Mouse (Mus musculus): ENCODE data around the gene Acot8. TPM values are rescaled to one million over a fixed set of nuclear protein-coding genes. Genes with fewer than 3 reads are reported as not detected.

The Acot8 gene
- total RNA-seq (2021): 10 to 100 TPM; 10.4 to 13.0 TPM

DNA sequence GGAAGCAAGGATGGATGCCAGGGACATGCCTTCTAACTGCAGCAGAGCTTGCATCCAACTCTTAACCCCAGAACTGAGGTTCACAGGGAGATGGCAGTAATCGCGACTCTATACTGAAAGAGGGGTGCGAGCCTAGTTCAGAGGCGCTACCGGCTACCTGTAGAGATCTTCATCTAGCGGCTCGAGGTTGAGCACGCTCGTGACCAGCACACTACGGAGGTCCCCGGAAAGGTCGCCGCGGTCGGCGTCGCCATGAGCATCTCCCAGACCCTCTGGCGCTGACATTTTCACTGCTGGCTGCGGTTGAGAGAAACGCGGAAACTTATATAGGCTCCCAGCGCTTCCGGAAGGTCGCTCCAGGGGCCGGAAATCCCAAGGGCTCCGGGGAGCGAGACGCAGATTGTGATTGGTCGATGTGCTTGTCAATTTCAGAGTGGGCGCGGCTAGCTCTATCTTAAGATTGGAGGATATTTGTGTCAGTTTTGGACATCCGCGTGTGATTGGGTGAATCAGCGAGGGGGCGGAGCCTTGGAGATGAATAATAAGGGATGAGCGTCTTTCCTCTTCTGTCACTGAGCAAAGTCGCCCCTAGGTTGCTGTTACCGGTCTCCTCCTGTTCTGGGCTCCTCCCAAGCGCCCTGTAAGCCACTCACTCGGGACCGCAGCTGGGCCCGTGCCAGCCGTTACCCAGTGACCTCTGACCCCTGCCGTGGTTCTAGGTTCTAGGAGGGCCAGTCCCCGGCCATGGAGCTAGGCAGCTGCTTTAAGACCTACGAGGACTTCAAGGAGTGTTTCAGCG, at the start of gene Acot8, which contains the start of gene Zswim3:
Gene Acot8 (minus strand): TSS at position 350 of the 799 bp plus-strand sequence.
Gene Zswim3 (plus strand): TSS at position 566 of the 799 bp plus-strand sequence.
- peak; percentile 99 for DNase-seq
- intact Hi-C loops (cut with DNase I): loop anchor here (1.0 kb wide), 1 partner anchor 19 kb away; no protein-coding TSS in a partner anchor

DNA sequence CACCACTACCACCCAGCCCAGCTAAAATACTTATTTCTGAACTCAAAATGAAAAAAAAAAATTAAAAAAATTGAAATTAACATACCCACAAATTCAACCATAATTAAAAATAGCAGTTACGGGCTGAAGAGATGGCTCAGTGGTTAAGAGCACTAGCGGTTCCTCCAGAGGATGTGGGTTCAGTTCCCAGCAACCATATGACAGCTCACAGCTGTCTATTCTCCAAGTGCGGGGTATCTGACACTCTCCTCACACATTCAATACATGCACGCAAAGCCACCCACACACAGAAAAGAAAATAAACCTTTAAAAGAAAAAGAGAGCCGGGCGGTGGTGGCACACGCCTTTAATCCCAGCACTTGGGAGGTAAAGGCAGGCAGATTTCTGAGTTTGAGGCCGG, 45.4 kb upstream of the Acot8 start:
- DNase-seq: no peak
- intact Hi-C loops (cut with DNase I): no loop called here

DNA sequence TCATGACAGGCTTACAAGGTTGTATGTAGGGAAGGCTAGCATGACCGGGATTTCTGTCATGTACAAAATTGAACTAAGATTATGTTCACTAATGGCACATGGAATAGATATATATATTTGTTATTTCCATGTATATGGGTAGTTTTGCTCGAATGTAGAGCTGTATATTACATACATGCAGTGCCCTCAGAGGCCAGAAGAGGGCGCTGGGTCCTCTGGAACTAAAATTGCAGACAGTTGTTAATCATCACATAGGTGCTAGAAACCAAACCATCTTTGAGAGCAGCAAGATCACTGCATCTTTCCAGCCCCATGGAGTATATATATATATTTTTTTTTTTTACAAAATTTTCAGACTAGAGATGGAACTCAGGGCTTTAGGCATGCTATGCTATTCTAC, 41.1 kb upstream of the Acot8 start:
- DNase-seq: peak in 1 of 2 experiments; percentile 48
- intact Hi-C loops (cut with DNase I): no loop called here

DNA sequence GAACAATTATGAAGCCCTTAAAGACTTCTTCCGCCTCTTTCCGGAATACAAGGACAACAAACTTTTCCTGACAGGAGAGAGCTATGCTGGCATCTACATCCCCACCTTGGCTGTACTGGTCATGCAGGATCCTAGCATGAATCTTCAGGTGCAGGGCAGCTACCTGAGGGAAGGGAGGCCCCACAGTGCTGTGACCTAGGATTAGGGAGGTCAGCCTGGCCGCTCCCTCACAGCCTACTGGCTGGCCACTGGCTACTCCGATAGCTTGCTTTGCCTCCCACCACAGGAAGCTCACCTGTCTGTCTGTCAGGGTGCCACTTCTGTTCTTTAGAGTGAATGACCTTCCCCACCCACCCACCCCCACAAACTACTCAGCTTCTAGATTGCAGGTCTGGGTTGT, 30.5 kb upstream of the Acot8 start:
- no peak for DNase-seq
- intact Hi-C loops (cut with DNase I): loop anchor here (10.0 kb wide), 1 partner anchor 200 kb away; the partner anchor contains the start of gene Ncoa5

DNA sequence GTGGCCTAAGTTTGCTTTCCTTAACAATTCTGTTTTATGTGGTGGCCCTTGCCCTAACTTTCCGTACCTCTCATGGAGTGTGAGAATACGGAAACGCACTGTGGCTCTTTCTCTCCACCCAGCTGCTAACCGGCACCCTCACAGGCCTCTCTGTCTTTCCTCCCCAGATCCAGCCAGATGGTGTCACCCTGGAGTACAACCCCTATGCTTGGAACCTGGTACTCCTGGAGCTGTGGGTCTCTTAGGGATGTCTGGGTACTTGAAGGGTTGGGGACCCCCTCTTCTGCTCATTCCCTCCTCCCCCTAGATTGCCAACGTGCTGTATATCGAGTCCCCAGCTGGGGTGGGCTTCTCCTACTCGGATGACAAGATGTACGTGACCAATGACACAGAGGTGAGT, 29.8 kb upstream of the Acot8 start:
- no peak for DNase-seq
- intact Hi-C loops (cut with DNase I): loop anchor here (5.0 to 10.0 kb wide), 3 partner anchors 43 to 200 kb away; partner anchors contain the start of genes Ncoa5 and Pcif1

DNA sequence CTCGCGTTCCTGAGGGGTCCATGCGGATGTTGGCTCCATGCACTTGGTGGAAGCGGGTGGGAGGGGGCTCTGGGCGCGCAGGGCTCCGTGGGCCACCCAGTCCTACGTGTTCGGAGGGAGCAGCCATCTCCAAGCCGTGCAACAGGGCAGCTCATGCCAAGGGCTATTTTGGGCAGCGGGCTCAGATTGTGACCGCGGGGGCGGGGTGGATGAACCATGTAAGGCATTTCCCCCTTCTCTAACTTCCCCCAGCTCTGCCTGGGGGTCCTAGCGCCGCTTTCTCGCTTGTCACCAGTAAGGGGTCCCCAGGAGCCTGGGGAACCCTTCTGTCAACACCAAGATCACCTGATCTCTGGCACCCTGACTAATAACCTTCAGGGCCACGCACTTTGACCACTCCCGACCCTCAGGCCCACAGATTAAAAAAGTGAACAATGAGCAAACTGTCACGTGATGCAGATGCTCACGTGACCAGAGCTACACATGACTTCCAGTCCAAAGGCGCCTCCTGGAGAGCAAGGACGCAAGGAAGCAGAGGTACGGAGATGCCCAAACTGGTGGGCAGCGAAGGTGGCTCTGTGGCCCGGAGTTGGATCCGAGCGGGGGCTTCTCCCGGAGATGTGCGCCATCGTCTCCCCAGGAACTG, 28.8 kb upstream of the Acot8 start, which contains the start of gene Neurl2:
Gene Neurl2 (minus strand): TSS at position 143 of the 646 bp plus-strand sequence.
- peak; percentile 93 to 94 for DNase-seq
- intact Hi-C loops (cut with DNase I): loop anchor here (2.0 to 10.0 kb wide), 5 partner anchors 23 to 201 kb away; partner anchors contain the start of genes Ncoa5, Pcif1, Pltp and Zfp335

DNA sequence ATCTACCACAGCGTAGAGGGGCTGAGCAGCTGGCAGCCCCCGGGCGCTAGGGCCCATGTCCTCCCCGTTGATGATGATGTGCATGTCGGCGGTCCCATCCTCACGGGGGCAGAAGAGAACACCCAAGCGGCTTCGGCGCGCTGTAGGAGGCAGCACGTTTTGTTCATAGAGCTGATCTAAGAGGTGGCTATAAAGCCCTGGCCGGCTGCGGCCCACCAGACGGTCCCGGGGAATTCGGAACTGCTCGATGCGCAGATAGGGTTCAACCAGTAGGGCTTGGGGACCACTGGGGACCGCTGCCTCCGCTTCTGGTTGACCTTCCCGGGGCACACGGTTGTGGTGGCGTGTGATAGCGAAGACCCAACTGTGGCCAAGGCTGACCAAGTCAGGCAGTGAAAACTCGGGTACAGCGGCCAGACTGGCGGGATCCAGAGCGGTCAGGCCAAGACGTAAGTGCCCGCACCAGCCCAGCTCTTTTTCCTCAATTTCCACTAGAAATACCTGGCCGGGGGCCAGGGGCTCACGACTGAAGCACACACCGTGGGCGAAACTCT, 28.1 kb upstream of the Acot8 start, which contains the start of gene Ctsa:
Gene Ctsa (plus strand): TSS at position 126 of the 554 bp plus-strand sequence.
- intact Hi-C loops (cut with DNase I): loop anchor here (2.0 to 10.0 kb wide), 5 partner anchors 24 to 202 kb away; partner anchors contain the start of genes Ncoa5, Pcif1, Pltp and Zfp335
- DNase-seq: peak; percentile 79 to 82

DNA sequence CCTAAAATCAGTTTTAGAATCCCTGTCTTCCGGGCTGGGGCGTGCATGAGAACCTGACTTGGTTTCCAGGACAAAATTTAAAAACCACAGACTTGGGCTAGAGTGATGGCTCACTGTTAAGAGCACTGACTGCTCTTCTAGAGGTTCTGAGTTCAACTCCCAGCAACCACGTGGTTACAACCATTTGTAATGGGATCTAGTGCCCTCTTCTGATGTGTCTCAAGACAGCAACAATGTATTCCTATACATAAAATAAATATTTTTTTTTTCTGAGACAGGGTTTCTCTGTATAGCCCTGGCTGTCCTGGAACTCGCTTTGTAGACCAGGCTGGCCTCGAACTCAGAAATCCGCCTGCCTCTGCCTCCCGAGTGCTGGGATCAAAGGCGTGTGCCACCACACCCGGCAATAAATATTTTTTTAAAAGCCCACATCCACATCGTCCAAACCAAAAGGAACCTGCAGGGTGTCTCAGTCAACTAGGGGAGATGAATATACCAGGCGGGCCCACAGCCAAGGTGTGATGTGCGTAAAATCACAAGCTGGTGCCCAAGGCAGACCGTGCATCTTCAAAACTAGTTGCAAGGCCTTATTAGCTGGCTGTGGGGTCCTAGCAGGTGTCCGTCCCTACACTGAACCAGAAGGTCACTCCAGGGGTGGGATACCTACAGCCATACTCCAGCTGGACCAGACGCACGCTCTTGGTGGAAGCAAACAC, 27.5 kb upstream of the Acot8 start:
- DNase-seq: no peak

DNA sequence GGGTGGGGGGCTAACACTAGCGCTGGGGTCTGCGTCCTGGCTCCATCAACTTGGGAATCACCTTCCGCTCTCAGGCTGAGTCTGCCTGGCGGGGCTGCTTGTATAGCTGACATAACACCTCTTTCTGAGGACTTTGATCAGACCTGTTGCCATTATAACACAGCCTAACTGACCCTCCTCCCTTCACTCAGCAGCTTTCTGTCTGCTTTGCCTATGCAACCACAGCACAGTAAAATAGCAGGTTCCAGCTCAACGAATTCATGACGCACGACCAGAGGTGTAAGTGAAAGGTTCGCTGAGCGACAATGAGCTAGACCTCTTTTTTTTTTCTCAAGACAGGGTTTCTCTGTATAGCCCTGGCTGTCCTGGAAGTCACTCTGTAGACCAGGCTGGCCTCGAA, 26.3 kb upstream of the Acot8 start:
- no peak for DNase-seq
- intact Hi-C loops (cut with DNase I): loop anchor here (5.0 to 10.0 kb wide), 3 partner anchors 46 to 204 kb away; partner anchors contain the start of genes Ncoa5 and Pcif1

More for the DNA sequence above, 27.5 kb upstream of the Acot8 start:
- intact Hi-C loops (cut with DNase I): loop anchor here (2.0 to 10.0 kb wide), 5 partner anchors 25 to 203 kb away; partner anchors contain the start of genes Ncoa5, Pcif1, Pltp and Zfp335

DNA sequence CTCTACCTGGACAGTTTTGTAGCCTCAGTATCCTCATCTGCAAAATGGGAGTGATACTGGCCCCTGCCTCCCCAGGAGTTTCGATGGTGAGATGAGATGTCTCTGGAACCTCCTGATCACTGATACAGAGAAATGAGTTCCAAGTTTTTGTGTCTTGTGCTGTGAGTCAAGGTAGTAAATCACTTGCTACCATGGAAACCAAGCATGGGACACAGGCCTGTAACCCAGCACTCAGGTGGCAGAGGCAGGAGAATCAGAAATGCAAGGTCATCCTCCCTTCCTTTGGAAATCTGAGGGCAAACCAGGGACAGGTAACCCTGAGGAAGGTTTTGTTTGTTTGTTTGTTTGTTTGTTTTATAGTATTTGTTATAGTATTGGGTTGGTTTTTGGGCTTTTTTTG, 24.4 kb upstream of the Acot8 start:
- intact Hi-C loops (cut with DNase I): no loop called here
- DNase-seq: no peak

DNA sequence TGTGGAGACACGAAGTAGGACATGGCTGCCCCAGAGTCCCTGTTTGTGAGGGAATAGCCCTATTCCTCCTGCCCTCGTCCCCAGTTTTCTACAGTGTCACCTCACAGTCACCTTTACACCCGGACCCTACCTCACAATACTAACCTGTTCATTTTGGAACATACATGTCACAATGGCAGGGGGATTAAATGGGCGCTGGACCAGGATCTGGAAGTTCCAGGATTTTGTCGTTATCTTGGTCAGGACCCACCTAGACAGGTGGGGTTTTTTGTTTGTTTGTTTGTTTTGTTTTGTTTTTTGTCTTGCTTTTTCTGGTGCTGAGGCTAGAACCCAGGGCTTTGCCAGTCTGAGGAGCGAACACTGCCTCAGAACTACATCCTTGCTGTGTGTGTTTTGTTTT, 23.8 kb upstream of the Acot8 start, which contains the start of gene Spata25:
Gene Spata25 (minus strand): TSS at position 101 of the 400 bp plus-strand sequence.
- intact Hi-C loops (cut with DNase I): no loop called here
- DNase-seq: no peak

DNA sequence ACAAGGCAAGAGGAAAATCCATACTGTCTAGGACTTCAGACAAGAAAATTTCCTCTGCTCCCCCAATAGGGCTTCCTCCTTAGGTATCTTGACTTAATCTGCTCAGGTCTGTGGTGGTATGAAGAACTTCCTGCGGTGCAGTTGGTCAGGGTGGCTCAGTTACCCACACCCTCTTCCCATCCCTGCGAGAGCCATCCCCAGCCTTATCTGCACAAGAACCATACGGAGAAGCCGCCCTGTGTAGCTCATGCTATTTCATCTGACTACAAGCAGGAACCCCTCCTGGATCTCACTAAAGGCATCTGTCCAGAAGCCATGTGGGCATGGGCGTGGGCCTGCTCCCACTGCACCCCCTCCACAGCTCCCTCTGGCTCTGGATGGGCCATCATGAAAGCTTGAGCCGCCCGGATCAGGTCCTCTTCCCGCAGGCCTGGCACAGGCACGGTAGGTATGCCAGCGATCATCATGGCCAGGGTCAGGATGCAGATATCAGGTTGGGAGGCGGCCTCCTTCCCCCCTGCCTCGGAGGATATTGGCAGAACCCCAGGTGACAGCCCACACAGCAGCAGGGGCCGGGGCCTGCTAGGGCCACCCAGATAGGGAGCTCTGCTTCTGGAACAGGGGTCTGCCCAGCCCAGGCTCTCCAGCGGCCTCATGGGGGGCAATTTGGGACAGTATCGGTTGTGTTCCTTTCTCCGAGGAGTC, 22.6 kb upstream of the Acot8 start:
- DNase-seq: no peak
- intact Hi-C loops (cut with DNase I): no loop called here

DNA sequence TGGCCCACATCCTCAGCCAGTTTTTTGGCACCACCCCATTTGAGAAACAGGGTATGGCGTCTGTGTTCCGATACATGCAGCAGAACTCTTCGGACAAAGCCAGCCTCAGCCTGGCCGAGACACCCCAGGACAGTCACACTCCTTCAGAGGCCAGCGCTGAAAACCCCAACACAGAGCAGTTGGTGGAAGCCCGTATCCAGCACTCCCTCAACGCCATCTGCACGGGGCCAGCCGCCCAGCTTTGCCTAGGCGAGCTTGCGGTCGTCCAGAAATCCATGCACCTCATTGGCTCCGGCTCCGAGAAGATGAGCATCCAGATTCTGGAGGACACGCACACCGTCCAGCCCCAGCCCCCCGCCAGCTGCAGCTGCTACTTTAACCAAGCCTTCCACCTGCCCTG, 20.8 kb upstream of the Acot8 start:
- no peak for DNase-seq
- intact Hi-C loops (cut with DNase I): no loop called here

DNA sequence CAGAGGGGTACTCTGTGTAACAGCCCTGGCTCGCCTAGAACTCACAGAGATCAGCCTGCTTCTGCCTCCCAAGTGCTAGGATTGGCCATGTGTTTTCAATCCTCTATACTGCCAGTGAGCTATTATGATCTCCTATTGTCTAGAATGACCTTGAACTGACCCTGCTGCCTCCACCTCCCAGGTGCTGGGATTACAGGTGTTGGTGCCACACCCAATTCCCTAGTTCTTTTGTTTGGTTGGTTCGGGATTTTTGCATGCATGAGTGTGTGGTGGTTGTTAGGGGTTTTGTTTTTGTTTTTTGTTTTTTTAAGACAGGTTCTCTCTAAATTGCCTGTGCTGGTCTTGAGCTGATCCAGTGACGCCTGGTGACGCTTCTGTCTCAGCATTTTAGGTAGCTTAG, 19.3 kb upstream of the Acot8 start:
- DNase-seq: no peak
- intact Hi-C loops (cut with DNase I): loop anchor here (1.0 kb wide), 1 partner anchor 19 kb away; the partner anchor contains the start of gene Zswim3

DNA sequence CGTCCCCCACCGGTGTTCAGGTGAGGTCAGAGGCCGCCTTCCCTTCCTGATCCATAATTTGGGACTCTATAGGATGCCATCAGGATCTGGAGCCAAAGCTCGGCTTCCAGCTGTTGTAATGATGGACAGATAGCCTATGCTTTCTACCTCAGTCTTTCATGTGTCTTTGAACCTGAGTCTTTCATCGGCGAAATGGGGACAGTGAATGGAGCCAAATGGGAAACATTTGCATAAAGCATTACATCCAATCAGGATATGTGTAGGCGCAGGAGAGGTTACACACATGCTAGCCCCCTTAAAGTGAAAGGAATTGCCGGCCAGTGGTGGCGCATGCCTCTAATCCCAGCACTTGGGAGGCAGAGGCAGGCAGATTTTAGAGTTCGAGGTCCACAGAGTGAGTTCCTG, 18.5 kb upstream of the Acot8 start:
- no peak for DNase-seq
- intact Hi-C loops (cut with DNase I): loop anchor here (1.0 kb wide), 1 partner anchor 18 kb away; the partner anchor contains the start of gene Zswim3

DNA sequence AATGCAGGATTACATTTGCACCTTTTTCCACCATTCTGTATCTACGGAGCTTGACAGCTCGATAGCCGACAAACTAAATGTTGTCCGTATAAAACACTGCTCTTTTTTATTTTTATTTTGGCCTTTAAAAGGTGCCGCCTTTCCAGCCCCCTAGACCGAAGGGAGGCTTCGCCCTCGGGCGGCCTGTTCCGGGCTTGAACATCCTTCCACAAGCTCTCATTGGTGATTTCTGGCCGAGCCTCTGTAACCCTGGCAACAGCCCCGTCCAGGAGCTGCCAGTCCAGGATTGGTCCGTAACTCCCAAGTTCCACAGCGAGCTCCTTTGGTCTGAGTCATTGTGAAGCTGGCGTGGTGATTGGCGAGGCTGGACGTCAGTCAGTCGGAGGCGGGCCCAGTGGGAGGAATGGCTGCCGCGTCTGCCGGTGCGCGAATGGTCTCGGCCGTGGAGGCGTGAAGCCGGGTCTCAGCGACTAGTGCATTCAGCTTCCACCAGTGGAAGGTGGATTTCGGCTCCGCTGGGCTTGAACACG, 18.0 kb upstream of the Acot8 start, which contains the start of gene Zswim1:
Gene Zswim1 (plus strand): TSS at position 51 of the 530 bp plus-strand sequence.
- intact Hi-C loops (cut with DNase I): loop anchor here (1.0 kb wide), 1 partner anchor 17 kb away; the partner anchor contains the start of gene Zswim3
- peak; percentile 100 for DNase-seq

DNA sequence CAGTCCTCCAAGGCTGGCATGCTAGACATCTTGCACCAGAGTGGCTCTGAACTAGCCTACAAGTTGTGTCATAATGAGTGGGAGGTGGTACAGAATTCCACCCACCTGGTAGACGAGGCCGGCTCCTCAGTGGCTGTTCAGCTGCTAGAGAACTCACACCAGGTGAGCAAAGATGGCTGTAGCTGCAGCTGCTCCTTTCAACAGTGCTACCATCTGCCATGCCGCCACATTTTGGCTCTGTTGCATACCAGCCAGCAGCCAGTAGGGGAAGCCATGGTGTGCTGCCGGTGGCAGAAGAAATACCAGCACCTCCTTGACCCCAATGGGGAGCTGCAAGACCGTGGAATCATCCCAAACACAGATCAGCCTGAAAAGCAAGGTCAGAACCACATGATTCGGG, 16.4 kb upstream of the Acot8 start:
- intact Hi-C loops (cut with DNase I): no loop called here
- DNase-seq: no peak

DNA sequence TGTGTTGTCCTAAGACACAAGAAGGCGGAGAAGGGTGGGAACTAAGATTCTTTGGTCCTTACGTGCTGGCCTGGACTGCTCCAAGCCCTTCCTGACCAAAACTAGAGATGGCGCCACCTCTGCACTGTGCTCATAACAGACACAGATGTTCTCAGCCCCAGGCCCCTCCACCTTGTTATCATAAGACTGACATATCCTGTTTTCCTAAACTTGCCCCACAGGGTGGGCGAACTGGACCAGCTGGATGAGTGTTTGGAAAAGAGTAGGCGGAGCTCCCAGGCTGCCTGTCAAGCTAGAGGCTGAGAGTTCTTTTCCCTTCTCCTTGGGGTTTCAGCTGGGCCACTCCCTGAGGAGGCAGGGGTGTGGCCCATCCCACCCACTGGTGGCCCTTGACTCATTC, 13.0 kb upstream of the Acot8 start:
- DNase-seq: no peak
- intact Hi-C loops (cut with DNase I): no loop called here

DNA sequence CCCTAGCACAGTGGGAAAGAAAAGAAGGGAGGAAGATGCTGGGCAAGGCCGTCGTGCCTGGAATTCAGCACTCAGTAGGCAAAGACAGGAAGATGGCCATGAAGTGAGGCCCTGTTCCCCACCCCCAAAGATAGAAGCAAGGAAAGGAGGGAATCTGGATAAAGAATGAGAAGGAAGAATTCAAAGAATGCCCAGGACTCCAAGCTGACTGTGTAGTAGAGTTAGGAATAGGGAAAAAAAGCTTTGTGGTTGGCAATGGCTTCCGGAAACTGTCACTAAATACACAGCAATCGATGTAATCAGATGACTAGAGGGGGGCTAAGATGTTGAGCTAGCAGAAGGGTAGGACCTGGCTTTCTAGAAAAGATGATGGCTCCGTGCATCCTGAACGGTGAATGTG, 12.5 kb upstream of the Acot8 start:
- intact Hi-C loops (cut with DNase I): no loop called here
- no peak for DNase-seq
